Mouse (Mus musculus) MEL (cell line): ENCODE data around the gene Rhbdd2. TPM values are rescaled to one million over a fixed set of nuclear protein-coding genes. Genes with fewer than 3 reads are reported as not detected.
A peak's percentile ranks its signal among the peaks of the same experiment; 100 is the strongest.

Experiments used
- DNase-seq: peaks from one replicate; pipeline ENCODE4 v3.0.0; 2011; ENCODE audit warnings: low read depth, low spot score
- H3K27ac ChIP-seq: 2 replicates; pipeline ENCODE4 v1.5.1; 2012; ENCODE audit warnings: low read depth, mild to moderate bottlenecking, control low read depth, low read length, moderate library complexity; ENCODE audit not compliant: control insufficient read depth
- H3K27me3 ChIP-seq, 2 experiments: fragments of 150-350 bp in 1 of 2; sonication (generic) in 1 of 2; 2 replicates each; pipeline ENCODE4 v1.6.1; 2012; ENCODE audit warnings: low read length in 2 of 2, mild to moderate bottlenecking in 2 of 2, improper control_type of control experiment in 1 of 2, moderate library complexity in 1 of 2; ENCODE audit not compliant: insufficient read depth in 2 of 2, control insufficient read depth in 1 of 2
- H3K36me3 ChIP-seq, 2 experiments: 2 replicates each; pipeline ENCODE4 v1.6.1; 2012 to 2014; ENCODE audit warnings: low read length in 2 of 2, improper control_type of control experiment in 1 of 2, inconsistent platforms in 1 of 2, mild to moderate bottlenecking in 1 of 2; ENCODE audit not compliant: insufficient read depth in 2 of 2, control insufficient read depth in 1 of 2
- H3K4me1 ChIP-seq, 2 experiments: fragments of 150-350 bp in 1 of 2; sonication (generic) in 1 of 2; 2 replicates each; pipeline ENCODE4 v1.6.1; 2012; ENCODE audit warnings: low read length in 2 of 2, improper control_type of control experiment in 1 of 2, mild to moderate bottlenecking in 1 of 2; ENCODE audit not compliant: insufficient read depth in 2 of 2, control insufficient read depth in 1 of 2
- H3K4me3 ChIP-seq, 2 experiments: fragments of 150-350 bp in 1 of 2; sonication (generic) in 1 of 2; 2 replicates each; pipeline ENCODE4 v1.5.1; 2012; ENCODE audit warnings: low read depth in 2 of 2, low read length in 2 of 2, mild to moderate bottlenecking in 2 of 2, moderate library complexity in 2 of 2, control low read depth in 1 of 2, improper control_type of control experiment in 1 of 2; ENCODE audit not compliant: control insufficient read depth in 1 of 2, insufficient read depth in 1 of 2
- H3K79me2 ChIP-seq: 2 replicates; pipeline ENCODE4 v1.6.1; 2012; ENCODE audit warnings: mild to moderate bottlenecking, low read length, moderate library complexity; ENCODE audit not compliant: control insufficient read depth, poor library complexity, insufficient read depth
- H3K9ac ChIP-seq: 2 replicates; pipeline ENCODE4 v1.6.1; 2012; ENCODE audit warnings: low read depth, mild to moderate bottlenecking, control low read depth, low read length, moderate library complexity; ENCODE audit not compliant: control insufficient read depth, poor library complexity, severe bottlenecking
- H3K9me3 ChIP-seq: fragments of 150-350 bp; sonication (generic); replicated peaks from 2 replicates; pipeline ENCODE4 v1.6.1; 2012; ENCODE audit warnings: mild to moderate bottlenecking, low read length, improper control_type of control experiment, moderate library complexity; ENCODE audit not compliant: insufficient read depth
- BHLHE40 ChIP-seq: IDR thresholded peaks from 2 replicates; pipeline ENCODE4 v1.6.1; 2012; ENCODE audit warnings: low read depth, mild to moderate bottlenecking, inconsistent platforms, low read length, improper control_type of control experiment, borderline replicate concordance
- CHD1 ChIP-seq: IDR thresholded peaks from 2 replicates; pipeline ENCODE4 v1.6.1; 2012; ENCODE audit warnings: low read depth, mild to moderate bottlenecking, inconsistent platforms, low read length, improper control_type of control experiment
- CHD2 ChIP-seq: IDR thresholded peaks from 2 replicates; pipeline ENCODE4 v1.6.1; 2011; ENCODE audit warnings: low read length, improper control_type of control experiment
- CTCF ChIP-seq, 3 experiments: IDR thresholded peaks in 2 of 3; conservative IDR thresholded peaks in 1 of 3; 2 replicates each; pipeline ENCODE4 v1.5.1; 2011 to 2012; ENCODE audit warnings: low read length in 3 of 3, low read depth in 2 of 3, mild to moderate bottlenecking in 2 of 3, improper control_type of control experiment in 1 of 3, inconsistent platforms in 1 of 3, mixed read lengths in 1 of 3, moderate library complexity in 1 of 3; ENCODE audit not compliant: control insufficient read depth in 1 of 3, insufficient read depth in 1 of 3, poor library complexity in 1 of 3, severe bottlenecking in 1 of 3
- E2F4 ChIP-seq: IDR thresholded peaks from 2 replicates; pipeline ENCODE4 v1.6.1; 2011; ENCODE audit warnings: low read depth, low read length, improper control_type of control experiment, borderline replicate concordance
- ELF1 ChIP-seq: IDR thresholded peaks from 2 replicates; pipeline ENCODE4 v1.6.1; 2014; ENCODE audit warnings: low read depth, mild to moderate bottlenecking, inconsistent platforms, low read length, improper control_type of control experiment, moderate library complexity
- EP300 ChIP-seq, 2 experiments: IDR thresholded peaks; 2 replicates each; pipeline ENCODE4 v1.6.1; 2011; ENCODE audit warnings: improper control_type of control experiment in 2 of 2, low read length in 2 of 2, low read depth in 1 of 2, mild to moderate bottlenecking in 1 of 2
- ETS1 ChIP-seq: IDR thresholded peaks from 2 replicates; pipeline ENCODE4 v1.6.1; 2012; ENCODE audit warnings: low read depth, mild to moderate bottlenecking, inconsistent platforms, low read length, improper control_type of control experiment, moderate library complexity
- GABPA ChIP-seq: IDR thresholded peaks from 2 replicates; pipeline ENCODE4 v1.6.1; 2012; ENCODE audit warnings: low read depth, mild to moderate bottlenecking, inconsistent platforms, low read length, improper control_type of control experiment, moderate library complexity
- GATA1 ChIP-seq: IDR thresholded peaks from 2 replicates; pipeline ENCODE4 v1.6.1; 2011; ENCODE audit warnings: low read depth, low read length, improper control_type of control experiment
- HCFC1 ChIP-seq: IDR thresholded peaks from 2 replicates; pipeline ENCODE4 v1.6.1; 2012; ENCODE audit warnings: low read depth, mild to moderate bottlenecking, inconsistent platforms, low read length, improper control_type of control experiment, moderate library complexity
- JUND ChIP-seq: IDR thresholded peaks from 2 replicates; pipeline ENCODE4 v1.6.1; 2011; ENCODE audit warnings: low read depth, mild to moderate bottlenecking, improper control_type of control experiment, low read length
- KAT2A ChIP-seq: conservative IDR thresholded peaks from 2 replicates; pipeline ENCODE4 v1.6.1; 2012; ENCODE audit warnings: low read depth, low read length, improper control_type of control experiment, inconsistent platforms
- MAFK ChIP-seq: IDR thresholded peaks from 2 replicates; pipeline ENCODE4 v1.6.1; 2011; ENCODE audit warnings: low read depth, mild to moderate bottlenecking, low read length, improper control_type of control experiment, borderline replicate concordance
- MAX ChIP-seq: IDR thresholded peaks from 2 replicates; pipeline ENCODE4 v1.6.1; 2011; ENCODE audit warnings: low read length, improper control_type of control experiment
- MEF2A ChIP-seq: IDR thresholded peaks from 2 replicates; pipeline ENCODE4 v1.6.1; 2014; ENCODE audit warnings: low read depth, mild to moderate bottlenecking, inconsistent platforms, low read length, improper control_type of control experiment; ENCODE audit not compliant: poor library complexity, insufficient replicate concordance, severe bottlenecking; ENCODE audit errors: extremely low read depth
- MXI1 ChIP-seq: IDR thresholded peaks from 2 replicates; pipeline ENCODE4 v1.6.1; 2011; ENCODE audit warnings: mild to moderate bottlenecking, low read depth, low read length, improper control_type of control experiment
- MYB ChIP-seq: IDR thresholded peaks from 2 replicates; pipeline ENCODE4 v1.6.1; 2011; ENCODE audit warnings: mild to moderate bottlenecking, low read depth, low read length, improper control_type of control experiment
- MYC ChIP-seq: IDR thresholded peaks from 2 replicates; pipeline ENCODE4 v1.6.1; 2011; ENCODE audit warnings: low read depth, mild to moderate bottlenecking, low read length, improper control_type of control experiment, moderate library complexity
- NELFE ChIP-seq: IDR thresholded peaks from 2 replicates; pipeline ENCODE4 v1.6.1; 2011; ENCODE audit warnings: low read depth, low read length, improper control_type of control experiment
- NRF1 ChIP-seq: IDR thresholded peaks from 2 replicates; pipeline ENCODE4 v1.6.1; 2014; ENCODE audit warnings: low read depth, mild to moderate bottlenecking, inconsistent platforms, low read length, improper control_type of control experiment, moderate library complexity; ENCODE audit not compliant: poor library complexity, insufficient read depth, severe bottlenecking
- POLR2A ChIP-seq, 2 experiments: IDR thresholded peaks; 2 replicates each; pipeline ENCODE4 v1.6.1; 2011 to 2012; ENCODE audit warnings: low read length in 2 of 2, mild to moderate bottlenecking in 2 of 2, control low read depth in 1 of 2, improper control_type of control experiment in 1 of 2, low read depth in 1 of 2, moderate library complexity in 1 of 2; ENCODE audit not compliant: control insufficient read depth in 1 of 2, insufficient read depth in 1 of 2, poor library complexity in 1 of 2
- POLR2AphosphoS5 ChIP-seq: IDR thresholded peaks from 2 replicates; pipeline ENCODE4 v1.6.1; 2012; ENCODE audit warnings: low read depth, borderline replicate concordance, mild to moderate bottlenecking, inconsistent platforms, low read length, moderate library complexity, mixed read lengths
- RAD21 ChIP-seq: IDR thresholded peaks from 2 replicates; pipeline ENCODE4 v1.6.1; 2011; ENCODE audit warnings: mild to moderate bottlenecking, low read depth, low read length, improper control_type of control experiment
- RCOR1 ChIP-seq: IDR thresholded peaks from 2 replicates; pipeline ENCODE4 v1.6.1; 2012; ENCODE audit warnings: low read depth, mild to moderate bottlenecking, inconsistent platforms, low read length, improper control_type of control experiment
- SIN3A ChIP-seq: IDR thresholded peaks from 2 replicates; pipeline ENCODE4 v1.6.1; 2012; ENCODE audit warnings: low read length, improper control_type of control experiment, inconsistent platforms
- SMC3 ChIP-seq: IDR thresholded peaks from 2 replicates; pipeline ENCODE4 v1.6.1; 2011; ENCODE audit warnings: low read depth, low read length, improper control_type of control experiment
- TAL1 ChIP-seq: IDR thresholded peaks from 2 replicates; pipeline ENCODE4 v1.6.1; 2012; ENCODE audit warnings: mild to moderate bottlenecking, inconsistent platforms, low read length, moderate library complexity, mixed read lengths
- TBP ChIP-seq: IDR thresholded peaks from 2 replicates; pipeline ENCODE4 v1.8.0; 2011; ENCODE audit warnings: low read depth, low read length, improper control_type of control experiment
- UBTF ChIP-seq: IDR thresholded peaks from 2 replicates; pipeline ENCODE4 v1.6.1; 2012; ENCODE audit warnings: low read depth, mild to moderate bottlenecking, inconsistent platforms, low read length, improper control_type of control experiment, moderate library complexity, borderline replicate concordance; ENCODE audit not compliant: insufficient read depth
- USF1 ChIP-seq: IDR thresholded peaks from 2 replicates; pipeline ENCODE4 v1.6.1; 2014; ENCODE audit warnings: low read depth, mild to moderate bottlenecking, inconsistent platforms, low read length, improper control_type of control experiment, moderate library complexity
- USF2 ChIP-seq, 2 experiments: IDR thresholded peaks; 2 replicates each; pipeline ENCODE4 v1.6.1; 2011 to 2012; ENCODE audit warnings: improper control_type of control experiment in 2 of 2, low read length in 2 of 2, borderline replicate concordance in 1 of 2, inconsistent platforms in 1 of 2, low read depth in 1 of 2, mild to moderate bottlenecking in 1 of 2; ENCODE audit not compliant: insufficient read depth in 1 of 2
- ZC3H11A ChIP-seq: IDR thresholded peaks from 2 replicates; pipeline ENCODE4 v1.6.1; 2012; ENCODE audit warnings: low read depth, mild to moderate bottlenecking, inconsistent platforms, low read length, improper control_type of control experiment
- ZKSCAN1 ChIP-seq: IDR thresholded peaks from 2 replicates; pipeline ENCODE4 v1.6.1; 2012; ENCODE audit warnings: low read depth, mild to moderate bottlenecking, inconsistent platforms, low read length, improper control_type of control experiment, moderate library complexity
- ZNF384 ChIP-seq: IDR thresholded peaks from 2 replicates; pipeline ENCODE4 v1.6.1; 2012; ENCODE audit warnings: low read depth, mild to moderate bottlenecking, inconsistent platforms, low read length, improper control_type of control experiment
- polyA plus RNA-seq, 2 experiments: library from polyadenylated mRNA; stranded (reverse) in 1 of 2; unstranded in 1 of 2; fragments of >175 nt in 1 of 2; fragments of >200 nt in 1 of 2; gene quantifications; 2 replicates each; pipeline versions ENCODE4 v1.2.1 to v1.2.4; 2012; ENCODE audit warnings: low replicate concordance in 2 of 2, low read depth in 1 of 2; ENCODE audit not compliant: insufficient read length in 2 of 2, insufficient read depth in 1 of 2, missing spikeins in 1 of 2
- total RNA-seq: library from RNA; depleted of rRNA; stranded (reverse); fragments of 300-350 nt; gene quantifications from 2 replicates; pipeline ENCODE4 v1.2.3, GENCODE M21; 2012

Rhbdd2 gene
- total and polyA plus RNA-seq, 3 experiments, result 4.9 to 29.1 TPM; not detected in 1

GRCm38 (mm10) chr5:135642686-135643551 is 10.5 kb downstream of the Rhbdd2 start:
- Histone ChIP-seq H3K27me3 (no peaks in the 10 kb centered on the region), H3K36me3 (peaks cover 0 to 34% of the 10 kb centered on the region in 2 experiments; a peak in 2 of 4 replicates), H3K4me1 (peaks cover 24 to 33% of the 10 kb centered on the region in 2 experiments), H3K9me3 (no peaks in the 10 kb centered on the region), H3K79me2 (no peaks in the 10 kb centered on the region), H3K9ac (peak overlapping the region; percentile 11; the same call in 1 of the 2 replicates), H3K4me3 (no peak overlapping the region; a peak in 1 of 4 replicates), H3K27ac (peak overlapping the region; percentile 62)
- peak; percentile 83 for DNase-seq
- TF ChIP-seq BHLHE40 (no peak; the same call in 1 of the 2 replicates), MAFK (peak; percentile 27; the same call in 1 of the 2 replicates), CHD1 (no peak), MYC (0 out of 2 replicates have a peak, but pooled peaks have one; percentile 8), GATA1 (peak; percentile 75), GABPA (no peak), MEF2A (no peak), TAL1 (peak; percentile 72), HCFC1 (no peak), USF1 (no peak), RAD21 (no peak), ETS1 (peak; percentile 65), POLR2AphosphoS5 (no peak), ZC3H11A (no peak), MXI1 (no peak), EP300 (IDR thresholded peaks at IDR 0.05; ENCODE audit: low read depth in 1 of 2, low read length in 2 of 2) (peak; percentile 74 to 88; a peak in 3 of 4 replicates), SIN3A (peak; percentile 61; the same call in 1 of the 2 replicates), KAT2A (no peak), MYB (peak; percentile 86), CHD2 (no peak), CTCF (IDR thresholded peaks at IDR 0.05 in 2 of 3, conservative IDR thresholded peaks at IDR 0.05 in 1 of 3; ENCODE audit: control insufficient read depth in 1 of 3, insufficient read depth in 1 of 3, low read depth in 2 of 3, low read length in 3 of 3, poor library complexity in 1 of 3, severe bottlenecking in 1 of 3) (no peak), UBTF (no peak), USF2 (IDR thresholded peaks at IDR 0.05; ENCODE audit: borderline replicate concordance in 1 of 2, insufficient read depth in 1 of 2, low read depth in 1 of 2, low read length in 2 of 2) (no peak), RCOR1 (peak; percentile 88), JUND (no peak), NRF1 (no peak), POLR2A (IDR thresholded peaks at IDR 0.05; ENCODE audit: control insufficient read depth in 1 of 2, insufficient read depth in 1 of 2, low read depth in 1 of 2, low read length in 2 of 2, poor library complexity in 1 of 2) (0 out of 4 replicates have a peak, but pooled peaks of 1 of the 2 experiments have one; percentile 34), TBP (no peak; the same call in 1 of the 2 replicates), E2F4 (no peak), ZKSCAN1 (no peak), MAX (peak; percentile 33; the same call in 1 of the 2 replicates), ZNF384 (no peak), SMC3 (no peak), ELF1 (no peak), NELFE (no peak)
